8 mouse cellular contexts compared by ENCODE assay signal in genomic region chr11:75588285-75588941, GRCm38 (mm10). TPM values are rescaled to one million over a fixed set of nuclear protein-coding genes. Genes with fewer than 3 reads are reported as not detected.
DNase-seq lines count a peak whose midpoint lies in the region; ATAC-seq and TF ChIP-seq lines count a peak whose summit lies in the region.

No protein-coding gene starts in this region.

- H3K4me3 ChIP-seq in heart, embryonic 13.5 days: peak overlapping the region; percentile 84
- H3K4me3 ChIP-seq in liver, embryonic 12.5 days: peak overlapping the region; percentile 85
- peak overlapping the region; percentile 63 for H3K4me3 ChIP-seq in myocyte

- peak overlapping the region; percentile 83 for H3ac ChIP-seq in myocyte (ENCODE audit: control insufficient read depth, insufficient read length)

- no peak for DNase-seq in heart, adult 18-20 months
- DNase-seq in NIH3T3 (ENCODE audit: low read depth): peak; percentile 33
- peak; percentile 7 for DNase-seq in forelimb bud, embryonic 11.5 days (ENCODE audit: low read depth, low spot score)
- DNase-seq in frontal cortex, adult 2 months (ENCODE audit: extremely low spot score in 1 of 2, low spot score in 1 of 2): no peak
- DNase-seq in ovary, postnatal 14 days (ENCODE audit: low spot score): no peak

- peak; percentile 62 for ATAC-seq in heart, embryonic 13.5 days (ENCODE audit: extremely low read depth, insufficient number of reproducible peaks, low FRiP score, low TSS enrichment)
- ATAC-seq in liver, embryonic 12.5 days: peak; percentile 66

- H3K4me1 ChIP-seq in heart, embryonic 13.5 days: peaks cover 24% of the 10 kb centered on the region
- peaks cover 45% of the 10 kb centered on the region for H3K4me1 ChIP-seq in liver, embryonic 12.5 days

- H3K4me2 ChIP-seq in heart, embryonic 13.5 days: peak overlapping the region; percentile 79
- H3K4me2 ChIP-seq in liver, embryonic 12.5 days: peak overlapping the region; percentile 95
- peak overlapping the region; percentile 85 for H3K4me2 ChIP-seq in myocyte (ENCODE audit: low read depth)

- no peaks in the 10 kb centered on the region for H3K9me3 ChIP-seq in heart, embryonic 13.5 days
- no peaks in the 10 kb centered on the region for H3K9me3 ChIP-seq in liver, embryonic 12.5 days (replicated peaks)

- TF ChIP-seq POLR2A in myocyte (IDR thresholded peaks at IDR 0.05; ENCODE audit: insufficient read length, low read depth): no peak

- H3K9ac ChIP-seq in heart, embryonic 13.5 days: peak overlapping the region; percentile 94
- H3K9ac ChIP-seq in liver, embryonic 12.5 days: peak overlapping the region; percentile 93

- peaks cover 33% of the 10 kb centered on the region for H3K79me2 ChIP-seq in myocyte (ENCODE audit: control insufficient read depth, insufficient read depth)

- H3K36me3 ChIP-seq in heart, embryonic 13.5 days: peaks cover 28% of the 10 kb centered on the region
- H3K36me3 ChIP-seq in liver, embryonic 12.5 days: peaks cover 30% of the 10 kb centered on the region
- H3K36me3 ChIP-seq in myocyte (ENCODE audit: control insufficient read depth, insufficient read depth): peaks cover 9% of the 10 kb centered on the region

- no peaks in the 10 kb centered on the region for H3K27me3 ChIP-seq in heart, embryonic 13.5 days (replicated peaks)
- H3K27me3 ChIP-seq in liver, embryonic 12.5 days (replicated peaks): no peaks in the 10 kb centered on the region
- H3K27me3 ChIP-seq in myocyte (ENCODE audit: control insufficient read depth, insufficient read depth, insufficient read length): no peaks in the 10 kb centered on the region

- WGBS in heart, embryonic 13.5 days: under 1% methylated on average over 37 of the region's 37 CpGs
- 1% methylated on average over 37 of the region's 37 CpGs for WGBS in liver, embryonic 12.5 days (ENCODE audit: insufficient replicate concordance)

- peak overlapping the region; percentile 83 for H3K27ac ChIP-seq in heart, embryonic 13.5 days (replicated peaks)
- H3K27ac ChIP-seq in liver, embryonic 12.5 days: peak overlapping the region; percentile 85

TF ChIP-seq in myocyte, 11 proteins besides CTCF, POLR2A, EP300 and RAD21:
- TF ChIP-seq E2F4 (IDR thresholded peaks at IDR 0.05; ENCODE audit: insufficient read depth): no peak
- no peak for TF ChIP-seq USF1 (IDR thresholded peaks at IDR 0.05; ENCODE audit: low read depth)
- TF ChIP-seq MAX (IDR thresholded peaks at IDR 0.05; ENCODE audit: low read depth): no peak
- TF ChIP-seq TCF3 (IDR thresholded peaks at IDR 0.05; ENCODE audit: insufficient read length, low read depth): no peak
- TF ChIP-seq CEBPB (IDR thresholded peaks at IDR 0.05; ENCODE audit: insufficient read depth, poor library complexity, severe bottlenecking): no peak
- no peak for TF ChIP-seq POLR2AphosphoS2 (IDR thresholded peaks at IDR 0.05; ENCODE audit: insufficient read length, low read depth)
- no peak for TF ChIP-seq REST (IDR thresholded peaks at IDR 0.05; ENCODE audit: insufficient read depth, insufficient read length)
- no peak for TF ChIP-seq MYOG (IDR thresholded peaks at IDR 0.05; ENCODE audit: control insufficient read depth in 1 of 3, insufficient read depth in 1 of 3, insufficient read length in 2 of 3, low read depth in 2 of 3)
- no peak for TF ChIP-seq MYOD1 (IDR thresholded peaks at IDR 0.05; ENCODE audit: control insufficient read depth in 1 of 3, insufficient read length in 2 of 3, low read depth in 2 of 3)
- TF ChIP-seq SRF (IDR thresholded peaks at IDR 0.05; ENCODE audit: control insufficient read depth, insufficient read length, low read depth): no peak
- TF ChIP-seq TCF12 (IDR thresholded peaks at IDR 0.05; ENCODE audit: insufficient read depth, poor library complexity, severe bottlenecking): no peak

RNA-seq across cellular contexts. Expression of gene Pitpna, which starts 0.5 kb away (rescaled TPM):
- 54.4 and 56.7 TPM in 2 replicates for polyA plus RNA-seq in heart, embryonic 13.5 days (2015; fragmentation: Nextera tagmentation; extraction: Ambion mirVana)
- 100 to 1,000 TPM in 1 of 2 experiments, 10 to 100 TPM in 1; 98.2 to 107 TPM for total RNA-seq in heart, adult 18-20 months (2021)
- polyA plus RNA-seq in liver, embryonic 12.5 days (2016; fragmentation: Nextera tagmentation; extraction: Ambion mirVana): 65.7 and 69.3 TPM in 2 replicates
- polyA plus RNA-seq in myocyte (2012; fragmentation: generic; extraction: Trizol): 125 TPM
- 221 and 251 TPM in 2 replicates for polyA plus RNA-seq in frontal cortex, adult 2 months (2012; rRNA removed)

RNA-seq across cellular contexts. Expression of gene Inpp5k, which starts 42.4 kb away (rescaled TPM):
- polyA plus RNA-seq in heart, embryonic 13.5 days (2015; fragmentation: Nextera tagmentation; extraction: Ambion mirVana): 18.9 and 20.9 TPM in 2 replicates
- total RNA-seq in heart, adult 18-20 months (2021): 10 to 100 TPM; 24.1 to 28.3 TPM
- polyA plus RNA-seq in liver, embryonic 12.5 days (2016; fragmentation: Nextera tagmentation; extraction: Ambion mirVana): 15.0 and 15.8 TPM in 2 replicates
- polyA plus RNA-seq in myocyte (2012; fragmentation: generic; extraction: Trizol): 20.7 TPM
- 57.2 and 66.7 TPM in 2 replicates for polyA plus RNA-seq in frontal cortex, adult 2 months (2012; rRNA removed)

RNA-seq across cellular contexts. Expression of gene Slc43a2, which starts 56.9 kb away (rescaled TPM):
- polyA plus RNA-seq in heart, embryonic 13.5 days (2015; fragmentation: Nextera tagmentation; extraction: Ambion mirVana): 3.2 and 3.6 TPM in 2 replicates
- 10 to 100 TPM; 16.2 to 17.3 TPM for total RNA-seq in heart, adult 18-20 months (2021)
- polyA plus RNA-seq in liver, embryonic 12.5 days (2016; fragmentation: Nextera tagmentation; extraction: Ambion mirVana): 5.9 and 6.3 TPM in 2 replicates
- 15.9 TPM for polyA plus RNA-seq in myocyte (2012; fragmentation: generic; extraction: Trizol)
- polyA plus RNA-seq in frontal cortex, adult 2 months (2012; rRNA removed): 26.7 and 26.9 TPM in 2 replicates

Comparison
In these comparisons a context has a peak if more than half of its experiments do, and no peak if none do; other contexts are left out.
1. DNase-seq: peak in NIH3T3 (single experiment) and forelimb bud, embryonic 11.5 days (single experiment); none in heart, adult 18-20 months (0 of 2), frontal cortex, adult 2 months (0 of 2) and ovary, postnatal 14 days (single experiment).
2. Peak in every context shown above with its lines, with median percentiles within 50 percentile points of each other: H3K4me2 ChIP-seq and H3K4me3 ChIP-seq.